Mouse (Mus musculus): ENCODE measurements around the gene Slc4a3.
A peak's percentile ranks its signal among the peaks of the same experiment; 100 is the strongest.

Slc4a3 gene

DNA sequence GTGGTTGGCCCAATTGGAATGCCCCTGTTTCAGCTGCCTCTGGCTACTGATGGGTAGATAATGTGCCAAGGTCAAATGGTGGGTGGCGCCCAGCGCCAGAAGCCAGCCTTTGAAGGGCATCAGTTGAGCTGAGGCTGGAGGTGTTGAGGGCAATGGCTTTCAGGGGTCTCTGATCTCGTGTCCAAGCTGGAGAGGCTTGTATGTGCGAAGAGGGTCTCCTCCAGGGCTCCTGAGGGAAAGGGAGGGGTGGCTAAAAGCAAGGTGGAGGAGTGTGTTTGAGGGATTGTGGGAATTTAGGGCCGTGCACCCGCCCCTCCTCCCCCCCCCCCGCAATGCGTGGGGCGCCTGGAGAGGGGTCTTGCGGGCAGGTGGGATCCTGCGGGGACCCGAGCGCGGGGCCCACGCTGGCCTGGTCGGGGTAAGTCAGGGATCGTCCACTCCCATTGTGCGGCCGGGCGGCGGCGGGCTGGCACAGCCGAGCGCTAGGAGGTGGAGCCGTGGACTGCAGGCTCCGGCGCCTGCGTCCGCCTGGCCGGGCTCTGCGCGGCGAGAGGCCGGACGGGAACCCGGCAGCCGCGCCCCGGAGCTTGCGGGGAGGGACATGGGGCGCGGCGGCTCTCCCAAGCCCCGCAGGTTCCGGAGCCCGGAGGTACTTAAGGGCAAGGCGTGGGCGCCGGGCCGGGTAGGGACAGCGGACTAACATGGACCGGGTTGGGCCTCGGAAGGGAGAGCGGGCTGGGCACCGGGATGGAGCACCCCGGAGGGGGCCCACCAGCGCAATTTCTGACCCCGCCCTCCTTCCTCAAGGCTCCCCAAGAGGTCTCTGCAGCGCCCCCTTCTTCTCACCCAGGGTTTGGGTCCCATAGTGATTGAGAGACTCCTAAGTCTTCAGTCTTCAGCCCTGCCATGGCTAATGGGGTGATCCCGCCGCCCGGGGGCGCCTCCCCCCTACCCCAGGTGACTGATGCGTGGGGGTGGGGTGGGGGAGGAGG, at the start of gene Slc4a3:
Slc4a3 (plus strand) TSS at position 302 of the 992 bp plus-strand sequence.
- DNase-seq (ENCODE audit: low spot score in 2 of 2), result peak in 1 of 2 experiments; percentile 66

DNA sequence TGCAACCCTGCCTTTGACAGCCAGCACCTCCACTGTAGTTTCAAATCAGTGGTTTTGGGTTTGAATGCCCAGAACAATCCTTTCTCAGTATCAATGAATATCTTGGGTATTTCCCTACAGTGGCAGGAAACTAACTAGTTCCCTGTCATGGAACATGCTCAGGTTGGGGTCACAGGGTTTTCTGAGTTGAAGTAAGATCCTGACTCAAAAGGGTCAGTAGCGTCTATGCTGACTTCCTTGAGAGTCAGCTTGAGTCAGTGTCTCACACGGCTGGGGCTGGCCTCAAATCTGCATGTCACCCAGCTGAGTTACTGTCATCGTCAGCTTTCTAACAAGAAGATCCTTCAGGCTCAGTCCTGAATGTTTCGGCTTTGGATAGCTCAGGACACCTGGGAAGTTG, 47.2 kb upstream of the Slc4a3 start:
- DNase-seq (ENCODE audit: low spot score in 2 of 2), result no peak

DNA sequence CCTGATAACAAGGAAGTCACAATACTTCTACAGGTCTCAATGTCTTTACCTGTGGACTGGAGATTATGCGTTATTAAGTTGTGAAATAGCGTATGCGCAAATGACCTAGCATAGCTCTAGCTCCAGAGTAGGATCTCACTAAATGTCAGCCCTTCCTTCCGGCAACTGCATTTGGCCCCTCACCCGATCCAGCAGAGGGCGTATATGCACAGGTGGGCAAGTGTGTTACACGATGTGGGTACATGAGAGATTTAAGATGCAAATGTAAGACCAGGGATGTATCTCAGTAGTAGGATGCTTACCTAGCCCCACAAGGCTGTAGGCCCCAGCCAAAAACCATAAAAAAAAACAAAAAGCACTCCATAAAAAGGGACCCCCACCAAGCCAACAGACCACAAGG, 46.6 kb upstream of the Slc4a3 start:
- DNase-seq (ENCODE audit: low spot score in 2 of 2), result no peak

DNA sequence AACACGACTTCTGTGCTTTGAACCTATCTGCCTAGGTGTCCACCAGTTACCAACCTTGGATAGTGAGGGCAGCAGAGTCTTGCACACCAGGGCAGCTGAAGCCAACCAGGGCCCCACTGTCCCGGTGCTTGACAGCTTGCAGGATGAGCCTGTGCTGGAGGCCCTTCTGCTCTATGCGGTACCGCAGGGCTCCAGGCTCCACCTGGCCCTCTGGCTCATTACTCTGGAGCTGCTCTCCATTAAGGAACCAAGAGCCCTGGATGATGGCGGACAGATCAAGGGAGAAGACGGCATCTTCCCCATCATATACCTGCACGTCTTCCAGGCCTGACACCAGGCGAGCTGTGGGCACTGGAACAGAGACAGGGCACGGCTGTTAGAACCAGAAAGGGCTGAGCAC, 44.2 kb upstream of the Slc4a3 start:
- DNase-seq (ENCODE audit: low spot score in 2 of 2), result no peak

DNA sequence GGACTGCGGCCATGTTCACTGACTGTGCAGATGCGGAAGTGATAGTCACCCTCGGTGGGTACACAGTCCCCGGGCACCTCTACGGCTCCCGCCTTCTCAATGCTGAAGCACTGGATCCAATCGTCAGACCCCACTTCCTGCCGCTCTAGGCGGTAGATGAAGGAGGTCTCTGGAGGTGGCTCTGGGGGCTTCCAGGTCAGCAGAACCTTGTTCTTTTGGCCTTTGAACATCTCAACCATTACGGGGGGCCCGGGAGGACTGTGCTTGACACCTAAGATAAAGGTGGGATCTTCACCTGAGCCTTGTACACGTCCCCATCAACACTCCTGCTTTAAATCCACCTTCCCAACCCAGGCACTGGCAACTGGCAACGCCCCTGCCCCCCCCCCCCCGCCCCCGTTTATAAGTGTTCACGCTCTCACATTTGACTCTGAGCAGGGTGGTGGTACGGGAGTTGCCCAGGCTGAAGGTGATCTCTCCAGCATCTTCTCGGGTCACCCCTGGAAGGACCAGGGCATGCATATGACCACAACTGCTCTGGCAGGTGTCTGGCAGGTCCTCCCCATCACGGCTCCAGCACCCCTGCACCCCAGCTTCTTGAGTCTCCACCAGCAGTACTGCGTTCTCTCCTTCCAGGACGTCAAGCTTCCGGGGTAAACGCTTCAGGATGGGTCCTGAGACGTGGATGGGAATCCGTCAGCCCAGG, 43.0 kb upstream of the Slc4a3 start:
- DNase-seq (ENCODE audit: low spot score in 2 of 2), result no peak

DNA sequence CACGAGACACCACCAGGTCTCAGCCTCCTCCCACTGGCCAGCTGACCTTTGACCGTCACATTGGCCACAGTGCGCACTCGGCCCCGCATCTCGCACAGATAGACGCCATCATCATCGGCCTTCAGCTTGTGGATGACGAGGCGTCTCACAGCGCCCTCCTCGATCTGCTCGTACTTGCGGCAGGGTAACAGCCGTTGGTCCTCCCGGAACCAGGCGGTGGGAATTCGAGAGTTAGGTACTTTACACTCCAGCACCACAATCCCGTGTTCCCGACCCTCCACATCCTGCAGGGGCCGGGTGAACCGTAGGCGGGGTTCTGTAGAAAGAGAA, 42.5 kb upstream of the Slc4a3 start:
- no peak for DNase-seq (ENCODE audit: low spot score in 2 of 2)

DNA sequence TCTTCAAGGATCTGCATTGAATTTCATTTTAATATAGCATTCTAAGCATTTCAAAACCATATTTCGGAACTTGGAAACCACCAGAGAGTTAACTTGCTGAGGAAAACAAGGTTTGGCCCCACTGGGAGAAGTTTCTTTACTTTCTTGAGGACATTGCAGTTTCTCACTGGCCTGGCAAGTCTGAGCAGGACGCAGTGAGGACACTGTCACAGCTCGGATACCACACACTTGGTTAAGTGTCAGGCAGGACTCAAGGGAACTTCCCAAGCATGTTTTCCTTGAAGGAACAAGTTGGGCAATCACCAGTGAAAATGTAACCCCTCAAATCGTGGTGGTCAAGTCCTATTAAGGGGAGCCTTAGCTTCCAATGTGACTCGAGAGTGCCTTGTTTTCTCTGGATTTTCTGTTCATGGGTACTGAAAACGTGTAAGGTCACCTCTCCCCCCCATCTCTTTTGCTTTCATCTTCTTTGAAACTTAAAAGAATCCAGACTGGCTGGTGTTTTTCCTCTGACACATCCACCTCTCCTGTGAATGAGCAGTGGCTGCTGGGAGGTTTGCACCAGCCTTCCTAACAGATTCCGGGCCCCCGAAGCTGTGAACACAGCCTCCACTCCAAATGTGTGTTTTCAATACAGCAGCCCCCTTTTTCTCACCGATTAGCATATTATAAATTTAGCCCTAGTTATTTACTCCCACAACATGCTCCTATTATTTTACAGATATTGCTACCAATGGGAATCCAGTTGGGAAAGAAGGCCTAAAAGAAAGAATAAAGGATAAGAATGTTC, 41.6 kb upstream of the Slc4a3 start:
- peak; percentile 60 to 70 for DNase-seq (ENCODE audit: low spot score in 2 of 2)

DNA sequence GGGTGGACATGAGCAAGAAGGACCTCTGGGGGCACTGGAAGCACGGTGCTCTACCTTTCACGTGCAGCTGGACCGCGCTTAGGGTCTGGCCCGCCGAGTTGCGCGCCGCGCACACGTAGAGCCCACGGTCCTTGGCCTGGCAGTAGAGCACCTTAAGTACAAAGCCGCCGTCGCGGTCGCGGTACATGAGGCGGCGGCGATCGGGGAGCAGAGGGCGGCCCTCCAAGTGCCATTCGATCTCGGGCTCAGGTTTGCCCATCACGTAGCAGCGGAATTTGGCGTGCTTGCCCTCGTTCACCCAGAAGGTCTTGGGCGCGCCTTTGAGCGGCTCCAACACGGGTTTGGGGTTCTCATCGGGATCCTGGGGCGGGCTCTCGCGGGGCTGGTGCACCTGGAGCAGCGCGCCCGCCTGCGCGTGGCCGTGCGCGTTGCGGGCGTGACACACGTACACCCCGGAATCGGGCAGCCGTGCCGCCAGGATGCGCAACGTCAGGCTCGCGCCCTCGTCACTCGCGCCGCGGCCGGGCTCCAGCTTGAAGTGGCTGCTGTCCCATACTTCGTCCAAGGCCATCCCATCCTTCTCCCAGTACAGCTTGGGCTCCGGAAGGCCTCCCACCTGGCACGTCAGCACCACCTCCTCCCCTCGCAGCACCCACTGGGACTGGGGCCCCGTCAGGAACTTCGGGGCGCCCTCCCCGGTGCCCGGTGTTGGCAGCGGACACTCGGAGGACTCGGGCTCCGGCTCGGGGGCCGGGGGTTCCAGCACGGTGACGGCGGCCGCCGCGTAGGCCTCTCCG, 40.7 kb upstream of the Slc4a3 start:
- peak; percentile 82 to 87 for DNase-seq (ENCODE audit: low spot score in 2 of 2)

DNA sequence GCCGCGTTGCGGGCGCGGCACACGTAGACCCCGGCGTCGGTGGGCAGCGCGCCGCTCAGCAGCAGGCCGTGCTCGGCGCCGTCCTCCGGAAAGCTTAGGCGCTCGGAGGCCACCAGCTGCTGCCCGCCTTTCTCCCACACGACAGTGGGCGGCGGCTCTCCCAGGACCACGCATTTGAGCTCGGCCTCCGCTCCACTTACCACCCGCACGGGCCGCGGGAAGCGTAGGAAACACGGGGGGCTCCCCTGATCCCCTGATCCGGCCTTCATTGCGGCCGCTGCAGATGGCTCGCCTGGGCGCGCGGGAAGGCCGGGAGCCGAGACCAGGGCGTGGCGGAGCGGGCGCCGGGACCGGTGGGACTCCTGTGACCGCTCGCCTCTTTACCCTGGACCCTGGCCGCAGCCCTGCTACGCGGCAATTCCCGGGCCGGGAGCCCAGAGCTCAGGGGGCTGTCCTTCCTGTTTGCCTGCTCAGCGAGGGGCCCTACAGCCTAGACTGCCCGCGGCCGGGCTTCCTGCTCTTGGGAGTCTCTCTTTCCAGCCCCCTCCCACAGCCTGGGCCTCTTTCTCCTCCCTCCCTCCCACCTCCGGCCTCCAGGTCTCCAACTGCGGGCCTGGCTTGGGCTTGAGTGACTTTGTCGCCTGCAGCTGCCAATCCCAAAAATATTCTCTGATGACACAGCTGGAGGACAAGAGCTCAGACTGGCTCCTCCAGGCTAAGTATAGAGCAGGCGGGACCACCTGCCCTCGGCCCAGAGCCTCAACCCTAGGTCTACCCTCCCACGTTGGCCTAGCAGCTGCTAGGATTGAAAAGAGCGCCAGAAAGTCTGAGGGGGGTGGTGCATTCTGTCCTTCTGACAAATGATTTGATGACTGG, 39.9 kb upstream of the Slc4a3 start, which contains the start of gene Obsl1:
Obsl1 (minus strand) TSS at position 497 of the 876 bp plus-strand sequence.
- peak in 1 of 2 experiments; percentile 40 for DNase-seq (ENCODE audit: low spot score in 2 of 2)

DNA sequence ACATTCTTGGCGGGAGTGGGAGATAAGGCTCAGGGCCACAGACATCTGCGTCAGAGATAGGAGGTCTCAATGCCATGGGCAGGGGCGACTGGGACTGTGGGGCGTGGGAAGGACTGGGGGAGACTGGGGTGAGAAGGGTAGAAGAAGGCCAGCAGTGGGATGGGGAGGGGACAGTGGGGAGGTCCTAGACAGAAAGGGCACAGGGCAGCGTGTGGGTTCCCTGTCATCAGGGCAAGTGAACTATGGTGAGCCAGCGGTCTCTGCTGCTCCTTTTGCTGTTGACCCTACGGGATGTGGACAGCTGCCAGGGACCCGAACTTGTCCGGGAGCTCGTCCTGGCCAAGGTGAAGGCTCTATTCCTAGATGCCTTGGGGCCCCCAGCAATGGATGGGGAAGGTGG, 39.1 kb upstream of the Slc4a3 start, which contains the start of gene Inha:
Inha (plus strand) TSS at position 72 of the 400 bp plus-strand sequence.
- no peak for DNase-seq (ENCODE audit: low spot score in 2 of 2)

DNA sequence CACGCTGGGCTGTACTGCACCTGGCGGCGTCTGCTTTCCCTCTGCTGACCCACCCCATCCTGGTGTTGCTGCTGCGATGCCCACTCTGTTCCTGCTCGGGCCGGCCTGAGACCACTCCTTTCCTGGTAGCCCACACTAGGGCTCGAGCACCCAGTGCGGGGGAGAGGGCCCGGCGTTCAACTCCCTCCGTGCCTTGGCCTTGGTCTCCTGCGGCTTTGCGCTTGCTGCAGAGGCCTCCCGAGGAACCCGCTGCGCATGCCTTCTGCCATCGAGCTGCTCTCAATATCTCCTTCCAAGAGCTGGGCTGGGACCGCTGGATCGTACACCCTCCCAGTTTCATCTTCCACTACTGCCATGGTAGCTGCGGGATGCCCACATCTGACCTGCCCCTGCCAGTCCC, 36.5 kb upstream of the Slc4a3 start:
- DNase-seq (ENCODE audit: low spot score in 2 of 2), result no peak

DNA sequence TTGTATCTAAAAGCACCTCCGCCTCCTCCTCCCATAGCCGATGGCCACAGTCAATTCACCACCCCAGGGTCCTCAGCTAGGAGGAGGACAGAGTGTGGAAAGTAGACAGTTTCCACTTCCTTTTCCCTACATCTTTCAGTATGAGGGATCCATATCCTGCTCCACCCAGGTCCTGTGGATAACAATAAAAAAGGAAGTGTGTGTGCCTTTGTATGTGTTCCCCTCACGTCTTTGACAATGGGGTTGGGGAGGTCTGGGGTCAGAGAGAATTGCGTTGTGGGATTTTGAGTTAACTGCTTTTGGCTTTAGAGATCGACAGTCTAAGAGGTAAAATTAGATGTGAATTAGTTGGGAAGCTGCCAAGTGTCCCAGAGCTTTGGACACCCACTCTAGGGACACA, 35.9 kb upstream of the Slc4a3 start:
- DNase-seq (ENCODE audit: low spot score in 2 of 2), result no peak

DNA sequence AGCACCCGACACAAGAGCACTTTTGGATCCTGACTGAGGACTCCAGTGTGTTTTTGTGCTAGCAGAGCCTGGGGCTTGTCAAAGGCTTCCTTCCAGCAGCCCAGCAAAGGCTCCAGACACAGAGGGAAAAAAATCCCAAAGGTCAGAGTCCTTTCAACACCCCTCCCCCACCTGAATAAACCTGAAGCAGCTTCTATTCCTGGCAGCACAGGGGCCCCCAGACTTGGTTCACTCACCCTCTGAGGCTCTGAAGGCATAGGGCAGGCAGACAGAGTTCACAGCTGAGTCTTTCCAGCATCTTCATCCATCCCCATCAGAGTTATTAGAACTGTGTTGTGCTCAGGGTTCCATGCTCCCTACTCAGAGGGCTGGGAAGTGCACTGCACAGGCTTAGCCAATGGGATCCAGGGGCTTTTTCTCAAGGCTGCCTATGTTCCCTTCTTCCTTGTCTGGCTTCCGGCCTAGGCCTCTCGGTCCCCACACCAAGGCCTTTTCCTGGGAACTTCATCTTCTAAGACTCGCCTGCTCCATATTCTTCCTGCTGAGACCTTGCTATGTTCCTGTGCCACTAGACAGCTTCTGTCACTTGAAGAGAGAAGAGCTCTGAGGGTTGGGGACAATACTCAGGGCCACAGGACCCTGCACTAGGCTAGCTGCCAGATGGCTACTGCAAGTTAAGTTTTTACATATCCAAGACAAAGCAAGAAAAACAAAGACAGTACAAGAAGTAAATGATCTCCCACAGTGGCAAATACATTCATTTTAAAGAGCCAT, 34.4 kb upstream of the Slc4a3 start:
- no peak for DNase-seq (ENCODE audit: low spot score in 2 of 2)

DNA sequence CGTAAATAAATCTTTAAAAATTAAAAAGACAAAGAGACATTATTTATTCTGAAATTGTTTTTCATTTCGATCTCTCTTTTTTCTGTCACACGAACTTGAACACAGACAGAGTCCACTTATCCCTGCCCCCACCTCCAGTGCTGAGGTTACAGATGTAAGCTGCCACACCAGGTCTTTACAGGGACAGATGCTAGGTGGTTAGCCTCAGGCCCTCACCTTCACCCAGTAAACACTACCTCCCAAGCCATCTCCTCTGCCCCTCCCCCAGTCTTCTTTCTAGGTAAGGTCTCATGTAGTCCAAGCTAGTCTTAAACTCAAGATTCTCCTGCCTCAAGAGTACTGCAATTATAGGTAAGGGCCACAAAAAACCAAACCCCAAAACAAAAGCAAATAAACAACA, 33.5 kb upstream of the Slc4a3 start:
- no peak for DNase-seq (ENCODE audit: low spot score in 2 of 2)

DNA sequence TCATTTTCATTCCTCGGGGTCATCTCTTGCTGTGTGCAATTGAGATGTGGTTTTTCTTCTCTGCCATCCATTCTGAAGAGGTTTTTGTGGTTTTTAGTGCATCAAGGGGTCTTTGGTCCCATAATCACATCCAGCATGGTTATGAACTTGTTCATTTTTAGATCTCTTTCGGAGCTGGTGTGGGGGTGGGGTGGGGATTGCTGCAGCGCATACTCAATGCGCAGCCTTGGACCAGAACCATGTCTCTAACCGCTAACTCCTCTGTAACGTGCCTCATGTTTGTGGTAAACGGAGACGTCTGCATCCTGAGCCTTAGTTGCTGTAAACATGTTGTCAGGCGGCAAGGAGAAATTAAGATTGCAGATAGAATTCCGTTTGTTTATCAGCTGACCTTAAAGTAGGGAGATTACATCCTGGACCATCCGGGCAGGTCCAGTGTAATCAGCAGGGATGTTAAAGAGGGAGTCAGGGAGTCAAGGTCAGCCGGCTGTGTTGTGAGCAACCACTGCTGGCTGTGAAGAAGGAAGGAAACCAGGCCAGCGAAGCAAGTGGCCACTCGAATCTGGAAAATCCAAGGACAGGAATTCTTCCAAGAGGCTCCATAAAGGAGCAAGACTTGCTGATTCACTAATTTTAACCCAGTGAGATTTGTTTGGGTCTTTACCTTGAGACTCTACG, 29.2 kb upstream of the Slc4a3 start:
- no peak for DNase-seq (ENCODE audit: low spot score in 2 of 2)

DNA sequence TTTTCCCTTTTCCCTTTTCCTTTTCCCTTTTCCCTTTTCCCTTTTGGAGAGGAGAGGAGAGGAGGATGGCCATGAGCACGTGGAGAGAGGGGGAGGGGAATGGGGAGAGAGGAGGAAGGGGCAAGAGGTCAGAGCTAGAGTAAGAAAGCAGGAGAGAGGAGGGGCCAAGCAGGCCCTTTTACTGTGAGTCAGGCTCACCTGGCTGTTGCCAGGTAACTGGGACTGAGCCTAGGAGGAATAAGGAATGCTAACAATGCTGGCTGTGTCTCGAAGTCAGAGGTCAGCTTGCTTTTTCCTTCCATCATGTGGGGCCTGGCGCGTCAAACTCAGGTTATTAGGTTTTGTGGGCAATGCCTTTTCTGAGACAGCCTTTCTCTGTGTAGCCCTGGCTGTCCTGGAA, 28.1 kb upstream of the Slc4a3 start:
- no peak for DNase-seq (ENCODE audit: low spot score in 2 of 2)

DNA sequence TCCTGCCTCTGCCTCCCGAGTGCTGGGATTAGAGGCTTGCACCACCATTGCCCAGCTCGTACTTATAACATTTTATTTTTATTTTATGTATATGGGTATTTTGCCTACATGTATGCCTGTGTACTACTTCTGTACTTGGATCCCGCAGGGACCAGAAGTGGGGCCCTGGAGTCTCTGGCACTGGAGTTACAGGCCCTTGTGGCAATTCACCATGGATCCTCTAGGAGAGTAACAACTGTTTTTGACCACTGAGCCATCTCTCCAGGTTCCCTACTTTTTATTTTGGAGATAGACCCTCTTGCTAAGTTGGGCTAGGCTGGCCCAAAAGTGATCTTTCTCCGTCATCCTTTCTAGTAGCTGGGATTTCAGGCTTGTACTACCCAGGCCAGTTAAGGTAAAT, 27.6 kb upstream of the Slc4a3 start:
- no peak for DNase-seq (ENCODE audit: low spot score in 2 of 2)

DNA sequence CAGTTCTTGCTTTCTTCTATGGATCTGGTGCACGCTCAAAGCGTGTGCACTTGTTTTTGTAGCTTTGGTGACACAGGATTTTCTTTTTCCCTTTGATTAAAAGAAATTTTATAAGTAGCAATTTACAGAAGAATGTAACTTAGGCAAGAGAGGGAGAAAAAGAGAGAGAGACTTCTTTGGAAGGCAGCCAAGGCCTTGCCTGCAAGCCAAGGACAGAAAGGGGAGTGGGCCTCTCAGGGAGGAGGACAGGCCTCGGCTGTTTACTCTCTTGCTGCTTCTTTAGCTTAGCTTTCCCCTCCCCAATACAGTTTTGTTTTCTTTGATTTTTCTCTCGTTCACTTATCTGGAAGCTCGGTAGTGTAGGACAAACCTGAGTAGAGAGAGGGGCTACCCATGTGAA, 26.5 kb upstream of the Slc4a3 start:
- no peak for DNase-seq (ENCODE audit: low spot score in 2 of 2)
